Mouse (Mus musculus) liver, adult 2 months (tissue): ENCODE measurements around the gene Tmem28. TPM values are rescaled to one million over a fixed set of nuclear protein-coding genes. Genes with fewer than 3 reads are reported as not detected.

ENCODE experiments used
- DNase-seq: peaks from one replicate; pipeline ENCODE4 v3.0.0-alpha.2; 2011; ENCODE audit warnings: low read depth, low spot score; ENCODE audit errors: extremely low read depth
- H3K27ac ChIP-seq: fragments of 200-500 bp; replicated peaks from 2 replicates; pipeline ENCODE4 v1.5.1; 2012; ENCODE audit warnings: low read depth, mild to moderate bottlenecking, control low read depth, inconsistent platforms, low read length; ENCODE audit not compliant: insufficient read depth
- H3K27me3 ChIP-seq: fragments of 200-500 bp; 2 replicates; pipeline ENCODE4 v1.6.1; 2012; ENCODE audit warnings: mild to moderate bottlenecking, moderate library complexity, low read length, inconsistent platforms; ENCODE audit not compliant: control insufficient read depth, insufficient read depth
- H3K36me3 ChIP-seq: fragments of 200-500 bp; 2 replicates; pipeline ENCODE4 v1.6.1; 2012; ENCODE audit warnings: low read length, inconsistent platforms; ENCODE audit not compliant: control insufficient read depth, insufficient read depth
- H3K4me1 ChIP-seq: fragments of 200-500 bp; 2 replicates; pipeline ENCODE4 v1.6.1; 2011; ENCODE audit warnings: low read length; ENCODE audit not compliant: control insufficient read depth, insufficient read depth
- H3K4me3 ChIP-seq: fragments of 200-500 bp; 2 replicates; pipeline ENCODE4 v1.5.1; 2011; ENCODE audit warnings: low read depth, mild to moderate bottlenecking, control low read depth, low read length, moderate library complexity; ENCODE audit not compliant: insufficient read depth
- H3K79me2 ChIP-seq: fragments of 200-500 bp; 2 replicates; pipeline ENCODE4 v1.6.1; 2012; ENCODE audit warnings: inconsistent platforms, mild to moderate bottlenecking, low read length, moderate library complexity; ENCODE audit not compliant: control insufficient read depth, insufficient read depth
- H3K9ac ChIP-seq: fragments of 200-500 bp; 2 replicates; pipeline ENCODE4 v1.6.1; 2012; ENCODE audit warnings: low read depth, mild to moderate bottlenecking, control low read depth, inconsistent platforms, low read length
- CTCF ChIP-seq: fragments of 200-500 bp; IDR thresholded peaks from 2 replicates; pipeline ENCODE4 v1.5.1; 2011; ENCODE audit warnings: low read depth, low read length, control low read depth
- POLR2A ChIP-seq: fragments of 200-500 bp; IDR thresholded peaks from 2 replicates; pipeline ENCODE4 v1.6.1; 2011; ENCODE audit warnings: low read length, control low read depth; ENCODE audit not compliant: insufficient read depth; ENCODE audit errors: extremely low read depth
- WGBS: fragments of 180-500 bp; shearing (Covaris S2); methylation state at CpG from one replicate; pipeline ENCODE4 v1.1.7; 2018; 5-methylcytosine and 5-hydroxymethylcytosine counted together
- polyA plus RNA-seq: library from polyadenylated mRNA; depleted of rRNA; stranded (reverse); fragments of >200 nt; gene quantifications from 2 replicates; pipeline ENCODE4 v1.2.3, GENCODE M21; 2012; rRNA removed
- total RNA-seq: library from RNA; depleted of rRNA; stranded (reverse); fragments of >200 nt; gene quantifications from 2 replicates; pipeline ENCODE4 v1.2.3, GENCODE M21; 2014; rRNA removed

Gene Tmem28
- total and polyA plus RNA-seq, 2 experiments, result not detected

DNA sequence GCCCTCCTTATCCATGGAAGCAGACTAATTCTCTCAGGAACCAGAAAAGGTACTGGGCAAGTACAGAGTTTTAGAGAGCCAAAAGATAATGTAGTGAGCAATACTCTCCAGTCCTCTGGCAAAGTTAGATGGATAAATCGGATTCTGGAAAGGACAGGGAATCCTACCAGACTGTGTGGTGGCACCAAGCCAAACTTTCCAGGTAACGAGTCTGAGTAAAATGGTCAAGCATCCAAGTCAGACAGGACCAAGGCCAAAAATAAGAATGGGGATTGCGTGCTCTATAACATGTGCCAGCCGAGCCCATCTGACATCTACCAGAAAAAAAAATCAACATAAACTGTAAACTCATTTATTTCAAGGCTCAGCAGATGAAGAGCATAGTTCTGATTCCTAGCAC lies 56.0 kb downstream of the Tmem28 start:
- Histone ChIP-seq H3K4me1 (no peaks in the 10 kb centered on the region), H3K4me3 (no peak overlapping the region), H3K27me3 (no peaks in the 10 kb centered on the region), H3K27ac (no peak overlapping the region), H3K9ac (no peak overlapping the region), H3K79me2 (no peaks in the 10 kb centered on the region), H3K36me3 (no peaks in the 10 kb centered on the region)
- WGBS, result 61% methylated on average over 4 of the region's 4 CpGs
- no peak for DNase-seq
- TF ChIP-seq POLR2A, result no peak
- no peak for TF ChIP-seq CTCF

DNA sequence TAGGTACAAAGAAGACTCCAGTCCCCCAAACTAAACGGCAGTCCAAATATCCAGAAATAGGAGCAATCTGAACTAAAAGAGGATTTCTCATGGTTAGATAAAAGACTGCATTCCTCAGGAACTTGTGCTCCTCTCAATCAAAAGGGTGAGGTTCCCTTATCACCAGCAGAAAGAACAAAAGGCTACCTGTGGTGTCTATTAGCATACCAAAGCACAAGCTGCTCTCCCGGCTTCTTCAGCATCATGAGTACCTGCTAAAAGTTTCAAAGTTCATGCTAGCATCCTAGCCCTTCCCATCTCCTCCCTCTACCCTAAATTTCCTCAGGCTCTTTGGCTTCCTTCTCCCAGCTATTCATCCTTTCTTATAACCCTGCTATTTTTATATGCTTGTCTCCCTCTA lies 62.6 kb downstream of the Tmem28 start:
- no peak for DNase-seq
- TF ChIP-seq POLR2A, result no peak
- TF ChIP-seq CTCF, result no peak
- Histone ChIP-seq H3K4me1 (no peaks in the 10 kb centered on the region), H3K79me2 (no peaks in the 10 kb centered on the region), H3K27ac (no peak overlapping the region), H3K4me3 (no peak overlapping the region), H3K9ac (no peak overlapping the region), H3K36me3 (no peaks in the 10 kb centered on the region), H3K27me3 (no peaks in the 10 kb centered on the region)
- WGBS, result 32% methylated on average over 2 of the region's 2 CpGs

Other genes with a start within 250 kb of the Tmem28 start
- gene Eda, start 154.6 kb downstream of the Tmem28 start, total RNA-seq, result 0.92 and 1.1 TPM in 2 replicates
- gene Eda, start 154.6 kb downstream of the Tmem28 start, polyA plus RNA-seq, result 0.48 and 0.60 TPM in 2 replicates